Mouse (Mus musculus): ENCODE measurements at regions not wholly inside any gene's neighbourhood (a gene's known extent, or its start where the extent isn't known, plus 50 kb on each side); places are given as distances from the start of the nearest gene placed in this dataset.

DNA sequence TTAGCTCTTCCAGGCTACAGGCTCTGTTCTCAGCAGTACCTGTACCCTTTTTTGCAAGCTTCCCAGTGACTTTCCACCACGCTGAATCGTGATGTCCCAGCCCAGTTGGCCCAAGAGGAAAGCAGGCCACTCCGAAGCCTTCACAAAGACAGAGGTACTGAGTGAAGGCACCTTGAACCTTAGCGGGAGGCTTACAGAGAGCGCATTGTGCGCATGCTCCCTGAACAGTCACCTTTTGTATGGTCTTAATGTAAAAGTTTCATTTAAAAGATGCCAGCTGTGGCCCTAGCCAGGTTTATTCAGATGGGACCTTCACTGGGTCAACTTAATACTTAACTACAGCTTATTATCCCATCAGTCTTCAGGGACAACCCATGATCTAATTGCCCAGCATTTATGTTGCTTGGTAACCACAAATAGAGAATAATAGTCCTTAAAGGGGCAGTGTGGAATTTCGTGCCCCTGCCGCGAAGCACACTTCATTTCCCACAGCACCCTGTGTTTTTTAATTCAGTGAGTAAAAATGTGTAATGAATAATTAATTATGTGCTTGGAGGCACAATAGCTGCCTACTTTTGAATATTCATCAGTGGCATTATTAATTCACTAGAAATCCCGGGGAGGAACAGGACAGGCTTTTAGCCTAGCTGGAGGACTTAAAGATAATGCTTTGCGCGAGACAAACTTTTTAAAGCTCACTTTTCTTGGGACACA is 111.3 kb upstream of the Vrk1 start:
- TF ChIP-seq CTCF (IDR thresholded peaks at IDR 0.05; ENCODE audit: low read depth): no peak
- WGBS: 91% methylated on average over 12 of the region's 12 CpGs
- Histone ChIP-seq H3K4me3 (replicated peaks; ENCODE audit: low read depth, low read length) (no peak overlapping the region), H3K27me3 (ENCODE audit: insufficient read depth, low read length) (no peaks in the 10 kb centered on the region), H3K4me2 (ENCODE audit: low read length) (no peak overlapping the region), H3K4me1 (replicated peaks; ENCODE audit: insufficient read depth, low read length) (no peaks in the 10 kb centered on the region), H3K36me3 (ENCODE audit: insufficient read depth, low read length) (no peaks in the 10 kb centered on the region), H3K27ac (no peak overlapping the region), H3K9me3 (replicated peaks; ENCODE audit: low read length) (no peaks in the 10 kb centered on the region), H3K9ac (ENCODE audit: low read depth, low read length) (no peak overlapping the region)
- ATAC-seq (replicated peaks; ENCODE audit: low FRiP score, low read depth): no peak
- no peak for DNase-seq (ENCODE audit: low spot score)

DNA sequence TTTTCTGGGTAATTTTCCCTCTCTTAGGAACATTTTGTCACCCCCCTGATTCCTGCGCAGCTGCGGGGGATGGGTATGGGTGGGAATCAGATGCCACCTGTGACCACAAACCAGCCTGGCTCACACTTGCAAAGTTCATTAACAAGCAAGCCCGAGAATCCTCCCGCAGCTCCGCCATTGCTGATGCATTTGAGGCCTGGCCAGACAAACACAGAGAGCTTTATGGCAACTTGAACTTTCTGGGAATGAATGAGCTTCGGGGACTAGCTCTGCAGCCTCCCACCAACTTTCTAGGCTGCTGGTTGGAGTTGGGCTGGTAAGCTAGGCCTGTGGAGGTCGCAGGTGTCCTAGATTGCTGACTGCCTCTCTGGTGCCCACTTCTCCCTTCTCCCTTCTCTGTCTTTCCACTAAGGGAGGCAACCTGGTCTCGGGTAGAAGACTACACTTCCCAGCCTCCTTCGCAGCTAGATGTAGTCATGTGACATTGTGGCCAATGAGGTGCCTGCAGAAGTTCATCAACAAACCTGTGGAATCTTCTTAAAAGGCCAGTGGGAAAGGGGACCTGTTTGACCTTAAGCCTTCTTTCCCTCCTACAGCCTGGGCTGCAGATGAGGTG is 110.6 kb upstream of the Vrk1 start:
- Histone ChIP-seq H3K27ac (no peak overlapping the region), H3K36me3 (ENCODE audit: insufficient read depth, low read length) (no peaks in the 10 kb centered on the region), H3K27me3 (ENCODE audit: insufficient read depth, low read length) (no peaks in the 10 kb centered on the region), H3K4me1 (replicated peaks; ENCODE audit: insufficient read depth, low read length) (no peaks in the 10 kb centered on the region), H3K9me3 (replicated peaks; ENCODE audit: low read length) (no peaks in the 10 kb centered on the region), H3K4me2 (ENCODE audit: low read length) (no peak overlapping the region), H3K9ac (ENCODE audit: low read depth, low read length) (no peak overlapping the region), H3K4me3 (replicated peaks; ENCODE audit: low read depth, low read length) (no peak overlapping the region)
- no peak for DNase-seq (ENCODE audit: low spot score)
- ATAC-seq (replicated peaks; ENCODE audit: low FRiP score, low read depth): no peak
- no peak for TF ChIP-seq CTCF (IDR thresholded peaks at IDR 0.05; ENCODE audit: low read depth)
- 72% methylated on average over 9 of the region's 9 CpGs for WGBS

DNA sequence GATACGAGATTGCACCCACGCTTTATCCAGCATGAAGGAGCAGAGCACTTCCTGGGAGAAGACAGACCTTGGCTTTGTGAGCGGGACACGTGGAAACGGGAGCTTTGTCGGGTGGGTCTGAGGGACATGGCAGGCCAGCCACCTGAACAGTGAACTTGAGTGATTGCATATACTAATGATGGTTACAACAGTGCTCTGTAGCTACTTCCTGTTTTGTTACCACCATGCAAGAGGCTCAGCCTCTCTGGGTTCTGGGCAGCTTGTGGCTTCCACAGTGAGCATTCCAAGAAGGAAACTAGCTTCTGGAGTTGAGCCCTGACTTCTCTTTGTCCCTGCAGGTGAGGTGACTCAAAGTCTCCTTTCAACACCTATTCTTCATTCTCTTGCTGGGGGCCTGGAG is 109.5 kb upstream of the Vrk1 start:
- no peak for ATAC-seq (replicated peaks; ENCODE audit: low FRiP score, low read depth)
- TF ChIP-seq CTCF (IDR thresholded peaks at IDR 0.05; ENCODE audit: low read depth): no peak

DNA sequence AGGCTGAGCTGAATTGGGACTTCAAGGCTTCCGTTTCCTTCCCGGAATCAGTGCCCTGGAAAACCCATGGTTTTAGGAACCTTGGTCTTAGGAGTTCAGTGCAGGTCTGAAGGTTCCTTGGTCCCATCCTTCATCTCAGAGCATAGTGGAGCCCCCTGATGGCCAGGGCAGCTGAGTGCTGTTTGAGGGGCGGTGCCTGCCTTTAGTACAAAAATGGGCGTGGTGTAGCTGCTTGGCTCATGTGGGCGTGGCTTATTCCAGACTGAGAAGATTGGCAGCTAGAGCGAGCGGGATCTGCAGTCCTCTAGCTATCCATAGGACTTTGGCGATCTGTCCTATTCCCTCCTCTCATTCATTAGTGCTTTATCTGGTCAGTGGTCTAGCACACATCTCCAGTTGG is 107.0 kb upstream of the Vrk1 start:
- DNase-seq (ENCODE audit: low spot score): no peak
- Histone ChIP-seq H3K4me2 (ENCODE audit: low read length) (no peak overlapping the region), H3K4me3 (replicated peaks; ENCODE audit: low read depth, low read length) (no peak overlapping the region), H3K27me3 (ENCODE audit: insufficient read depth, low read length) (no peaks in the 10 kb centered on the region), H3K27ac (no peak overlapping the region), H3K9me3 (replicated peaks; ENCODE audit: low read length) (no peaks in the 10 kb centered on the region), H3K36me3 (ENCODE audit: insufficient read depth, low read length) (no peaks in the 10 kb centered on the region), H3K9ac (ENCODE audit: low read depth, low read length) (no peak overlapping the region), H3K4me1 (replicated peaks; ENCODE audit: insufficient read depth, low read length) (no peaks in the 10 kb centered on the region)
- ATAC-seq (replicated peaks; ENCODE audit: low FRiP score, low read depth): no peak; the same call in 1 of the 2 replicates
- 63% methylated on average over 8 of the region's 8 CpGs for WGBS
- TF ChIP-seq CTCF (IDR thresholded peaks at IDR 0.05; ENCODE audit: low read depth): peak; percentile 20; the same call in 1 of the 2 replicates

More for the DNA sequence above, 109.5 kb upstream of the Vrk1 start:
- Histone ChIP-seq H3K9ac (ENCODE audit: low read depth, low read length) (no peak overlapping the region), H3K9me3 (replicated peaks; ENCODE audit: low read length) (no peaks in the 10 kb centered on the region), H3K27me3 (ENCODE audit: insufficient read depth, low read length) (no peaks in the 10 kb centered on the region), H3K4me3 (replicated peaks; ENCODE audit: low read depth, low read length) (no peak overlapping the region), H3K4me2 (ENCODE audit: low read length) (no peak overlapping the region), H3K36me3 (ENCODE audit: insufficient read depth, low read length) (no peaks in the 10 kb centered on the region), H3K27ac (no peak overlapping the region), H3K4me1 (replicated peaks; ENCODE audit: insufficient read depth, low read length) (no peaks in the 10 kb centered on the region)
- WGBS: 92% methylated on average over 6 of the region's 6 CpGs
- no peak for DNase-seq (ENCODE audit: low spot score)

DNA sequence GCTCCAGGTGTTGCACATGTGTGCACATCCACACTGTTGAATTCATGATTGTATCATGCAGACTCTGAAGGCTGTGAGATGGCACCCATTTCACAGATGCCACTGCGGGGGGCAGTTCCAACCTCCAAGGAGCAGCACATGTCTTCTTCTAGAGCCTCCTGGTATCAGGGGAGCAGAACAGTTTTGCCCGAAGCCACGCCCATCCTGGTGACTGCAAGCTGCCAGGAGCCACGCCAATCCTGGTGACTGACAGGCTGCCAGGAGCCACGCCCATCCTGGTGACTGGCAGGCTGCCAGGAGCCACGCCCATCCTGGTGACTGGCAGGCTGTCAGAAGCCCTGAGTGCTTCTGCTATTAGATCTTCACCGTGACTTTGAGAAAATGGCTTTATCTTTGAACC is 103.4 kb upstream of the Vrk1 start:
- no peak overlapping the region for H3K4me2 ChIP-seq (ENCODE audit: low read length)
- no peak overlapping the region for H3K9ac ChIP-seq (ENCODE audit: low read depth, low read length)
- no peaks in the 10 kb centered on the region for H3K36me3 ChIP-seq (ENCODE audit: insufficient read depth, low read length)
- no peaks in the 10 kb centered on the region for H3K27me3 ChIP-seq (ENCODE audit: insufficient read depth, low read length)
- no peak overlapping the region for H3K27ac ChIP-seq
- no peaks in the 10 kb centered on the region for H3K4me1 ChIP-seq (replicated peaks; ENCODE audit: insufficient read depth, low read length)
- no peaks in the 10 kb centered on the region for H3K9me3 ChIP-seq (replicated peaks; ENCODE audit: low read length)
- no peak for ATAC-seq (replicated peaks; ENCODE audit: low FRiP score, low read depth)
- DNase-seq (ENCODE audit: low spot score): no peak
- H3K4me3 ChIP-seq (replicated peaks; ENCODE audit: low read depth, low read length): no peak overlapping the region
- 27% methylated on average over 7 of the region's 7 CpGs for WGBS
- no peak for TF ChIP-seq CTCF (IDR thresholded peaks at IDR 0.05; ENCODE audit: low read depth)

DNA sequence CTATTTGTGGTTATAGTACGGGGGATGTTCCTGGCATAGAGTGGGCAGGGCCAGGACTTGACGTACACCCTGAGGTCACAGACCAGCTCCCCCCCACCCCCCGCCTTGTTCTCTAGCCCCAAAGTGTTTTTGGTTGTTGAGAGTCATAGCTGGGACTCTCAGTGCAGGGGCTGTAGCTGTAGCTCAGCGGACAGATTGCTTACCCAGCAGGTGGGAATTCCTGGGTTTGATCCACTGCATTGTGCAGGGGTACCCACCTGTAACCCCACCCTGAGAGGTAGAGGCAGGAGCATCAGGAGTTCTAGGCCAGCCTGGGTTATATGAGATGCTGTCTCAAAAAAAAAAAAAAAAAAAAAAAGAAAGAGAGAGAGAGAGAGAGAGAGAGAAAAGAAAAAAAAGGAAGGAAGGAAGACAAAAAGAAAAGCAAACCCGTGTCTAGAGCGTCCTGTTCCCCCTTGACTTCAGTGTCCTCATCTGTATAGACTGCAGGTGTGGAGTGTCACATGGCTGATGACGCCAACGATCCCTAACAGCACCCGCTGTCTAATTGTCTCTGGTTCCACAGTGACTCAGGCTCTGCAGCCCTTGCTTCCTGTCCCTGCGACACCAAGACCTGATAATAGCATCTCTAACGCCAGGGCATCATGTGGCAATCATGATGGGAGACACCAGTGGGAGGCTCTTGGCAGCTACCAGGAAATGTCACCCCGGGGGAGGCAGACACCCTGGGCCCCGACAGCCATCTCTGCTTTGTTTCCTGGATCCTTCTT is 102.0 kb upstream of the Vrk1 start:
- ATAC-seq (replicated peaks; ENCODE audit: low FRiP score, low read depth) (no peak), DNase-seq (ENCODE audit: low spot score) (no peak)
- 40% methylated on average over 13 of the region's 13 CpGs for WGBS

More for the DNA sequence above, 102.0 kb upstream of the Vrk1 start:
- Histone ChIP-seq H3K27ac (no peak overlapping the region), H3K27me3 (ENCODE audit: insufficient read depth, low read length) (no peaks in the 10 kb centered on the region), H3K4me2 (ENCODE audit: low read length) (no peak overlapping the region), H3K4me3 (replicated peaks; ENCODE audit: low read depth, low read length) (no peak overlapping the region), H3K36me3 (ENCODE audit: insufficient read depth, low read length) (no peaks in the 10 kb centered on the region), H3K4me1 (replicated peaks; ENCODE audit: insufficient read depth, low read length) (no peaks in the 10 kb centered on the region), H3K9ac (ENCODE audit: low read depth, low read length) (no peak overlapping the region), H3K9me3 (replicated peaks; ENCODE audit: low read length) (no peaks in the 10 kb centered on the region)
- TF ChIP-seq CTCF (IDR thresholded peaks at IDR 0.05; ENCODE audit: low read depth): no peak
